Mouse (Mus musculus) small intestine, adult 2 months (tissue): Measurements from ENCODE around the gene Vim.
"Not testable (repeated sequence)": the region's sequence is repeated elsewhere in the genome, so short reads cannot be mapped to it uniquely, and the experiment has no call there.

Experiments
- CTCF ChIP-seq: fragments of 200-500 bp; IDR thresholded peaks from 2 replicates; pipeline ENCODE4 v1.5.1; 2012; ENCODE audit warnings: low read depth, mild to moderate bottlenecking, control low read depth, inconsistent platforms, low read length, moderate library complexity, mixed read lengths; ENCODE audit not compliant: insufficient replicate concordance, insufficient read length; ENCODE audit errors: extremely low read depth
- POLR2A ChIP-seq: fragments of 200-500 bp; IDR thresholded peaks from 2 replicates; pipeline ENCODE4 v1.6.1; 2012; ENCODE audit warnings: low read depth, mild to moderate bottlenecking, control low read depth, inconsistent platforms, low read length, moderate library complexity

DNA sequence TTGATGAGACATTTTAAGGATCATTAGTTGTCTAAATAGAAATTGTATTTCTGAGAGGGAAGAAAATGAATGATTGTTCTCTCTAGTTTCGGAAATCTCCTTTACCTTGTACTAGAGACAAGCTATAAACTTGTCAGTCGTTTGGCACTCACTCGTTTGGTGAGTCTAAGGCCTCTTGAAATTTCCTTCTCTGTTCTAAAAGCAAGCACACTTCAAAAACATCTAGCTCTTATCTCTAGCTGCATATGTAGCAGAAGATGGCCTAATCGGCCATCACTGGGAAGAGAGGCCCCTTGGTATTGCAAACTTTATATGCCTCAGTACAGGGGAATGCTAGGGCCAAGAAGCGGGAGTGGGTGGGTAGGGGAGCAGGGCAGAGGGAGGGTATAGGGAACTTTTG, 29.9 kb downstream of the Vim start:
- TF ChIP-seq POLR2A, CTCF: not testable (repeated sequence)
